Mouse (Mus musculus) midbrain, embryonic 14.5 days (tissue): Measurements from ENCODE around the gene Cmklr1. TPM values are rescaled to one million over a fixed set of nuclear protein-coding genes. Genes with fewer than 3 reads are reported as not detected.

Experiments used
- ATAC-seq: fragments of 200-750 bp; cut with Nextera tagmentation; 2 replicates; pipeline ENCODE4 v1.8.0; 2017; ENCODE audit warnings: moderate number of reproducible peaks, moderate library complexity; ENCODE audit not compliant: low FRiP score, low TSS enrichment
- DNase-seq: peaks from one replicate; pipeline ENCODE4 v3.0.0-alpha.2; 2015
- H3K27ac ChIP-seq: fragments of 300-500 bp; sonication (generic); replicated peaks from 2 replicates; pipeline ENCODE4 v1.5.1; 2014; ENCODE audit warnings: mild to moderate bottlenecking, low read depth, low read length, moderate library complexity
- H3K27me3 ChIP-seq: fragments of 300-500 bp; sonication (generic); 2 replicates; pipeline ENCODE4 v1.6.1; 2014; ENCODE audit warnings: low read length, control low read depth, mixed read lengths; ENCODE audit not compliant: control insufficient read depth, insufficient read depth
- H3K36me3 ChIP-seq: fragments of 300-500 bp; sonication (generic); 2 replicates; pipeline ENCODE4 v1.6.1; 2014; ENCODE audit warnings: low read length, control low read depth; ENCODE audit not compliant: control insufficient read depth, insufficient read depth
- H3K4me1 ChIP-seq: fragments of 300-500 bp; sonication (generic); 2 replicates; pipeline ENCODE4 v1.6.1; 2014; ENCODE audit warnings: mild to moderate bottlenecking, antibody characterized with exemption, low read length, control low read depth; ENCODE audit not compliant: control insufficient read depth, insufficient read depth
- H3K4me2 ChIP-seq: fragments of 300-500 bp; sonication (generic); 2 replicates; pipeline ENCODE4 v1.6.1; 2014; ENCODE audit warnings: mild to moderate bottlenecking, low read length, moderate library complexity
- H3K4me3 ChIP-seq: fragments of 300-500 bp; sonication (generic); replicated peaks from 2 replicates; pipeline ENCODE4 v1.5.1; 2014; ENCODE audit warnings: low read depth, low read length
- H3K9ac ChIP-seq: fragments of 300-500 bp; sonication (generic); replicated peaks from 2 replicates; pipeline ENCODE4 v1.6.1; 2014; ENCODE audit warnings: mild to moderate bottlenecking, low read length, moderate library complexity
- H3K9me3 ChIP-seq: fragments of 300-500 bp; sonication (generic); 2 replicates; pipeline ENCODE4 v1.6.1; 2016; ENCODE audit warnings: low read length, control low read depth, mixed read lengths; ENCODE audit not compliant: control insufficient read depth
- WGBS: fragments of 180-500 bp; shearing (Covaris S2); extraction: QIAGEN DNeasy Blood & Tissue Kit; methylation state at CpG from one replicate; pipeline ENCODE4 v1.1.7; 2014; 5-methylcytosine and 5-hydroxymethylcytosine counted together
- polyA plus RNA-seq: library from polyadenylated mRNA; unstranded; fragments of >200 nt; fragmentation: Nextera tagmentation; extraction: Ambion mirVana; gene quantifications from 2 replicates; pipeline ENCODE4 v1.2.1, GENCODE M21; 2014

Gene Cmklr1
- polyA plus RNA-seq, 1 experiment from 2014 or later: 2.1 TPM

GRCm38 (mm10) chr5:113584439-113584838, 65.8 kb downstream of the Cmklr1 start:
- Histone ChIP-seq H3K4me1 (peaks cover 1% of the 10 kb centered on the region; the same call in 1 of the 2 replicates), H3K4me3 (no peak overlapping the region), H3K27me3 (no peaks in the 10 kb centered on the region), H3K27ac (no peak overlapping the region), H3K36me3 (no peaks in the 10 kb centered on the region), H3K9me3 (no peaks in the 10 kb centered on the region), H3K9ac (no peak overlapping the region), H3K4me2 (no peak overlapping the region)
- ATAC-seq (no peak), DNase-seq (no peak)
- WGBS: 60% methylated on average over 6 of the region's 6 CpGs

GRCm38 (mm10) chr5:113583424-113584162, 66.6 kb downstream of the Cmklr1 start:
- no peak for DNase-seq
- 76% methylated on average over 5 of the region's 5 CpGs for WGBS
- H3K36me3 ChIP-seq: no peaks in the 10 kb centered on the region
- ATAC-seq: no peak
- no peaks in the 10 kb centered on the region for H3K9me3 ChIP-seq
- no peak overlapping the region for H3K4me2 ChIP-seq
- no peaks in the 10 kb centered on the region for H3K27me3 ChIP-seq
- no peak overlapping the region for H3K4me3 ChIP-seq
- H3K27ac ChIP-seq: no peak overlapping the region
- peaks cover 5% of the 10 kb centered on the region; the same call in 1 of the 2 replicates for H3K4me1 ChIP-seq
- H3K9ac ChIP-seq: no peak overlapping the region

GRCm38 (mm10) chr5:113580801-113581200, 69.4 kb downstream of the Cmklr1 start:
- Histone ChIP-seq H3K27me3 (no peaks in the 10 kb centered on the region), H3K9ac (no peak overlapping the region), H3K27ac (no peak overlapping the region), H3K4me2 (no peak overlapping the region), H3K4me3 (no peak overlapping the region), H3K36me3 (no peaks in the 10 kb centered on the region), H3K9me3 (no peaks in the 10 kb centered on the region), H3K4me1 (peaks cover 7% of the 10 kb centered on the region; the same call in 1 of the 2 replicates)
- 59% methylated on average over 9 of the region's 9 CpGs for WGBS
- no peak for DNase-seq
- ATAC-seq: no peak

- ATAC-seq (no peak), DNase-seq (peak; percentile 65)
- Histone ChIP-seq H3K4me2 (no peak overlapping the region), H3K4me1 (peaks cover 7% of the 10 kb centered on the region; the same call in 1 of the 2 replicates), H3K27ac (no peak overlapping the region), H3K27me3 (no peaks in the 10 kb centered on the region), H3K9me3 (no peaks in the 10 kb centered on the region), H3K36me3 (no peaks in the 10 kb centered on the region), H3K9ac (no peak overlapping the region), H3K4me3 (no peak overlapping the region)
- WGBS: 46% methylated on average over 8 of the region's 8 CpGs
These were observed 70.0 kb downstream of the Cmklr1 start for GRCm38 (mm10) chr5:113580248-113580647.

- ATAC-seq (no peak), DNase-seq (no peak)
- Histone ChIP-seq H3K4me3 (no peak overlapping the region), H3K27ac (0 out of 2 replicates have a peak overlapping the region, but pooled peaks have one; percentile 37), H3K4me2 (no peak overlapping the region), H3K27me3 (no peaks in the 10 kb centered on the region), H3K9me3 (no peaks in the 10 kb centered on the region), H3K9ac (no peak overlapping the region), H3K36me3 (no peaks in the 10 kb centered on the region), H3K4me1 (peaks cover 7% of the 10 kb centered on the region; the same call in 1 of the 2 replicates)
- WGBS: 85% methylated on average over 4 of the region's 4 CpGs
These were observed 71.1 kb downstream of the Cmklr1 start for GRCm38 (mm10) chr5:113579128-113579527.

GRCm38 (mm10) chr5:113578428-113578827, 71.8 kb downstream of the Cmklr1 start:
- Histone ChIP-seq H3K27me3 (no peaks in the 10 kb centered on the region), H3K9me3 (no peaks in the 10 kb centered on the region), H3K36me3 (no peaks in the 10 kb centered on the region), H3K4me2 (no peak overlapping the region), H3K27ac (no peak overlapping the region), H3K9ac (no peak overlapping the region), H3K4me3 (no peak overlapping the region), H3K4me1 (peaks cover 7% of the 10 kb centered on the region; the same call in 1 of the 2 replicates)
- DNase-seq (no peak), ATAC-seq (no peak)
- 85% methylated on average over 6 of the region's 6 CpGs for WGBS

GRCm38 (mm10) chr5:113577555-113577954, 72.7 kb downstream of the Cmklr1 start:
- no peaks in the 10 kb centered on the region for H3K9me3 ChIP-seq
- H3K27ac ChIP-seq: no peak overlapping the region
- peak overlapping the region; percentile 23 for H3K4me2 ChIP-seq
- no peaks in the 10 kb centered on the region for H3K36me3 ChIP-seq
- no peak overlapping the region for H3K9ac ChIP-seq
- WGBS: 80% methylated on average over 7 of the region's 7 CpGs
- no peak for ATAC-seq
- H3K27me3 ChIP-seq: no peaks in the 10 kb centered on the region
- H3K4me1 ChIP-seq: peaks cover 7% of the 10 kb centered on the region; the same call in 1 of the 2 replicates
- H3K4me3 ChIP-seq: no peak overlapping the region
- peak; percentile 67 for DNase-seq

- no peak for DNase-seq
- no peaks in the 10 kb centered on the region for H3K27me3 ChIP-seq
- ATAC-seq: no peak
These were observed 80.0 kb downstream of the Cmklr1 start for GRCm38 (mm10) chr5:113570056-113570717.

More at GRCm38 (mm10) chr5:113570056-113570717, 80.0 kb downstream of the Cmklr1 start:
- H3K9me3 ChIP-seq: no peaks in the 10 kb centered on the region
- H3K36me3 ChIP-seq: no peaks in the 10 kb centered on the region
- H3K27ac ChIP-seq: no peak overlapping the region
- H3K4me1 ChIP-seq: no peaks in the 10 kb centered on the region
- no peak overlapping the region for H3K4me2 ChIP-seq
- H3K9ac ChIP-seq: no peak overlapping the region
- 59% methylated on average over 7 of the region's 7 CpGs for WGBS
- H3K4me3 ChIP-seq: no peak overlapping the region
